Mouse (Mus musculus): ENCODE results near the gene Birc6. TPM values are rescaled to one million over a fixed set of nuclear protein-coding genes. Genes with fewer than 3 reads are reported as not detected.
"Not testable (repeated sequence)": the region's sequence is repeated elsewhere in the genome, so short reads cannot be mapped to it uniquely, and the experiment has no call there.

Birc6 gene
- polyA plus RNA-seq, 1 experiment = 120 TPM

DNA sequence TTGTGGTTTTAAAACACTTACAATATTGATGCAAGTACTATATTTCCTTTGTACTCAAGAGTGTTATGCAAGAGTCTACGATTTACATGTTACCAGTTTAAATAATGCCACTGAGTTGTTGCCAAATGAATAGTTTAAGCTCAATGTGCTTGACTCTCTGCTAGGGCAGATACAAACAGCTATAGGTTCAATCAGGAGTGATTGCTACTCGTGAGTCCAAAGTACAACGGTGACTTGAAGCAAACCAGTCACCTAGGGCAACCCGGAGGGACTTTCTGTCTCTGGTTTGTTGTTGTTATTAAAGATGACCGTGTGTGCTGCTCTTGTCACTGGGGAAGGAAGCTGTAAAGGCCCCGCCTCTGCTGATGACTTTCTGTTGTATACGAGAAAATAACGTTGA lies 150.0 kb downstream of the Birc6 start:
- no peaks in the 10 kb centered on the region for H3K27me3 ChIP-seq (ENCODE audit: control insufficient read depth, insufficient read depth, low read length)
- no peak for DNase-seq
- H3K4me3 ChIP-seq (replicated peaks; ENCODE audit: insufficient read depth, low read depth, low read length) = no peak overlapping the region
- no peaks in the 10 kb centered on the region for H3K4me1 ChIP-seq (ENCODE audit: control insufficient read depth, insufficient read depth, low read length)
- H3K27ac ChIP-seq (ENCODE audit: insufficient read depth, low read length) = no peak overlapping the region
- TF ChIP-seq CTCF (IDR thresholded peaks at IDR 0.05; ENCODE audit: borderline replicate concordance, insufficient read depth, low read depth, low read length) (no peak), POLR2A (IDR thresholded peaks at IDR 0.05; ENCODE audit: borderline replicate concordance, insufficient read depth, low read length) (no peak)
- 93% methylated on average over 8 of the region's 8 CpGs for WGBS

DNA sequence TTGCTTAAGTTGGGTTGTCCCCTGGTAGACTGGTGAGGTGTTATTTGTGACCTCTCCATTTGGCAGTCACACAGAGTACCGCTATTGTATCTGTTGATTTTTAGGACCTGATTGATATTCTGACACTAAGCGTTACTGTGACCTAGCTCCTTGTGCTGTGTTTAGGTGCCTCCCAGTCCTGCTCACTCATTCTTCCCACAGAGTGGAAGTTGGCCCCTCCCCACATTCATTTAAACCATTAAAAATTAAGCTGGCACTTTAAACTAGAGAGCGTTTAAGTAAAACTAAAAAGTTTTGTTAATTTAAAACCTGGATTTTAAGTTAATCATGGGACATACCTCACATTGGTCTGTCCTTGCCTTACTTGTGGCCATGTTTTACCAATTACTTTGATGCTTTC lies 156.8 kb downstream of the Birc6 start:
- Histone ChIP-seq H3K27me3 (ENCODE audit: control insufficient read depth, insufficient read depth, low read length) (no peaks in the 10 kb centered on the region), H3K4me3 (replicated peaks; ENCODE audit: insufficient read depth, low read depth, low read length) (no peak overlapping the region), H3K27ac (ENCODE audit: insufficient read depth, low read length) (no peak overlapping the region), H3K4me1 (ENCODE audit: control insufficient read depth, insufficient read depth, low read length) (no peaks in the 10 kb centered on the region)
- DNase-seq = no peak
- TF ChIP-seq CTCF (IDR thresholded peaks at IDR 0.05; ENCODE audit: borderline replicate concordance, insufficient read depth, low read depth, low read length) = no peak
- no peak for TF ChIP-seq POLR2A (IDR thresholded peaks at IDR 0.05; ENCODE audit: borderline replicate concordance, insufficient read depth, low read length)
- WGBS = 95% methylated on average over 3 of the region's 3 CpGs

DNA sequence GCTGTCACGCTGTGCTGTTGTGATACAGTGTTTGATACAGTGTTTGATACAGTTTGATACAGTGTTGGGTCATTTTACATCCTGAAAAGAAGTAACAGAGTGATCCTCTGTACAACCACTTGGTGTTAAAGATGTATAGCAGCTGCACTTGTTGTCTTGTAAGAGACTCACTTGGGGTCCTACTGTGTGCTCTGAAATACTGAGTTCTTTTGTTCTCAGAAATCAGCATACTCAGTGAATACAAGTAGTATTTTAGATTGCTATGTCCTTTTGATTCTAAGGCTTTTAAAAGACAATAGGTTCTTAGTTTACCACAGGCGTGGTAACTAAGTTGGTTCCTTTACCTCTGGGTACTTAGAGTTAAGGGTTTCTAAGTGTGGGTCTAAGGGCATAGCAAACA lies 160.5 kb downstream of the Birc6 start:
- no peaks in the 10 kb centered on the region for H3K4me1 ChIP-seq (ENCODE audit: control insufficient read depth, insufficient read depth, low read length)
- TF ChIP-seq POLR2A (IDR thresholded peaks at IDR 0.05; ENCODE audit: borderline replicate concordance, insufficient read depth, low read length) (no peak), CTCF (IDR thresholded peaks at IDR 0.05; ENCODE audit: borderline replicate concordance, insufficient read depth, low read depth, low read length) (no peak)
- no peak overlapping the region for H3K27ac ChIP-seq (ENCODE audit: insufficient read depth, low read length)
- no peak for DNase-seq
- 93% methylated on average over 2 of the region's 2 CpGs for WGBS
- H3K4me3 ChIP-seq (replicated peaks; ENCODE audit: insufficient read depth, low read depth, low read length) = no peak overlapping the region
- H3K27me3 ChIP-seq (ENCODE audit: control insufficient read depth, insufficient read depth, low read length) = no peaks in the 10 kb centered on the region

DNA sequence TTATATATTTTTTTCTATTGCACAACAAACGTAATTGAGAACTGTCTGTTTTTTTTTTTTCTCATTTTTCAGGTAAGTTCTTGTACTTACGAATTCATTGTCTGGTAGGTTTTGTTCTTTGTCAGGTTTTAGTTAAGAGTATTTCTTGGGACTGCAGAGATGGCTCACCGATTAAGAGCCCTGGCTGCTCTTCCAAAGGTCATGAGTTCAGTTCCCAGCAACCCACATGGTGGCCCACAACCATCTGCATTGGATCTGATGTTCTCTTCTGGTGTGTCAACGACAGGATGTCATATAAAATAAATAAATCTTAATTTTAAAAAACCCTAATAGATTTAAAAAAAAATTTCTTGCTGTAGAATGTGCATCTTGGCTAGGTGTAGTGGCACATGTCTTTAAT lies 161.3 kb downstream of the Birc6 start:
- no peaks in the 10 kb centered on the region for H3K27me3 ChIP-seq (ENCODE audit: control insufficient read depth, insufficient read depth, low read length)
- no peaks in the 10 kb centered on the region for H3K4me1 ChIP-seq (ENCODE audit: control insufficient read depth, insufficient read depth, low read length)
- TF ChIP-seq POLR2A (IDR thresholded peaks at IDR 0.05; ENCODE audit: borderline replicate concordance, insufficient read depth, low read length) (no peak), CTCF (IDR thresholded peaks at IDR 0.05; ENCODE audit: borderline replicate concordance, insufficient read depth, low read depth, low read length) (no peak)
- no peak overlapping the region for H3K27ac ChIP-seq (ENCODE audit: insufficient read depth, low read length)
- no peak for DNase-seq
- H3K4me3 ChIP-seq (replicated peaks; ENCODE audit: insufficient read depth, low read depth, low read length) = no peak overlapping the region
- 94% methylated on average over 4 of the region's 4 CpGs for WGBS

DNA sequence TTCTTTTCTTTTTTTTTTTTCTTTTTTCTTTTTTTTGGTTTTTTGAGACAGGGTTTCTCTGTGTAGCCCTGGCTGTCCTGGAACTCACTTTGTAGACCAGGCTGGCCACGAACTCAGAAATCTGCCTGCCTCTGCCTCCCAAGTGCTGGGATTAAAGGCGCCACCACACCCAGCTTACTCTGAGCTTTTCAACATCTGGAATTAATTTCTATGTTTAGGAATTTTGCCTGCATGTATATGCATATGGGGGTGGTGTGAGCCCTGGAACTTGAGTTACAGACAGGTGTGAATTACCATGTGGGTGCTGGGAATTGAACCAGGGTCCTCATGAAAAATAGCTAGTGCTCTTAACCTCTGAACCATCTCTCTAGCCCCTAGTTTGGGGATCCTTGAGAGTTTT lies 173.6 kb downstream of the Birc6 start:
- 96% methylated on average over 2 of the region's 2 CpGs for WGBS
- not testable (repeated sequence) for H3K27ac ChIP-seq (ENCODE audit: insufficient read depth, low read length); H3K4me1 ChIP-seq (ENCODE audit: control insufficient read depth, insufficient read depth, low read length); H3K27me3 ChIP-seq (ENCODE audit: control insufficient read depth, insufficient read depth, low read length); H3K4me3 ChIP-seq (replicated peaks; ENCODE audit: insufficient read depth, low read depth, low read length); DNase-seq

DNA sequence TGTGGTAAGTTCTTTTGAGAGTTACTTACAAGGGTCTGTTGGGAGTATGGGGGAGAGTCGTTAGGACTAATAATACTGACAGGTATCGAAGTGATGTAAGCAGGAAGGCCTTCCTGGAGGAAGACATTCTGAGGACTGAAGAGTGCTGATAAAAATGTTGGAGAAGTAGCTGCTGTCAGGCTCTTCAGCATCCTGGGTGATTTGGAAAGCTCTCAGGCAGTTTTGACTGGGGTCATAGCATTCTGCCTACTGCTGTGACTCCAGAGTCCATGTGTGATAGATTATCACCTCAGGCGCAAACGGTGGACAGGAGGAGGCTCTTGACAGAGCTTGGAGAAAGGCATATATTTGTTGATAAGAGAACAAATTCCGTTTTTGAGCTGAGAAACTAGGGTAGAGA lies 177.4 kb downstream of the Birc6 start:
- H3K4me3 ChIP-seq (replicated peaks; ENCODE audit: insufficient read depth, low read depth, low read length) = no peak overlapping the region
- DNase-seq = no peak
- TF ChIP-seq CTCF (IDR thresholded peaks at IDR 0.05; ENCODE audit: borderline replicate concordance, insufficient read depth, low read depth, low read length) (no peak), POLR2A (IDR thresholded peaks at IDR 0.05; ENCODE audit: borderline replicate concordance, insufficient read depth, low read length) (no peak)
- no peaks in the 10 kb centered on the region for H3K27me3 ChIP-seq (ENCODE audit: control insufficient read depth, insufficient read depth, low read length)
- WGBS = 86% methylated on average over 5 of the region's 5 CpGs
- H3K27ac ChIP-seq (ENCODE audit: insufficient read depth, low read length) = no peak overlapping the region
- no peaks in the 10 kb centered on the region for H3K4me1 ChIP-seq (ENCODE audit: control insufficient read depth, insufficient read depth, low read length)

DNA sequence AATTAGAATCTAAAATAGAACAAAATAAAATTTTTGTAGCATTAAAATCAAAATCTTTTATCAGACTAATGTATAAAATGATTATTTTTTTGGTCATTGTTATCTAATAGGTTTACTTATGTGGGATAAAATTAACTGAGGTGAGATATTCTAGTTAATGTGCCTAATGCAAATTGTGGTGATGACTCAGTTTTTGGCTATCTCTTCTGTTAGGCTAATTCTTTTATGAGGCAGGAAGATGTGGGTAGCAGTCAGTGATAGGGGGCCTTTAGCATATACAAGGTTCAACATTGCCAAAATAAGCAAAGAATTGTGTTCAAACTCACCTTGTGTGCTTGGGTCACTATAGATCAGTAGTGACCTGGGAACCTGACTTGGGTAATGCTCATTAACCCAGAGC lies 178.5 kb downstream of the Birc6 start:
- Histone ChIP-seq H3K4me3 (replicated peaks; ENCODE audit: insufficient read depth, low read depth, low read length) (no peak overlapping the region), H3K27me3 (ENCODE audit: control insufficient read depth, insufficient read depth, low read length) (no peaks in the 10 kb centered on the region), H3K4me1 (ENCODE audit: control insufficient read depth, insufficient read depth, low read length) (no peaks in the 10 kb centered on the region), H3K27ac (ENCODE audit: insufficient read depth, low read length) (no peak overlapping the region)
- no peak for DNase-seq
- TF ChIP-seq CTCF (IDR thresholded peaks at IDR 0.05; ENCODE audit: borderline replicate concordance, insufficient read depth, low read depth, low read length) = no peak

DNA sequence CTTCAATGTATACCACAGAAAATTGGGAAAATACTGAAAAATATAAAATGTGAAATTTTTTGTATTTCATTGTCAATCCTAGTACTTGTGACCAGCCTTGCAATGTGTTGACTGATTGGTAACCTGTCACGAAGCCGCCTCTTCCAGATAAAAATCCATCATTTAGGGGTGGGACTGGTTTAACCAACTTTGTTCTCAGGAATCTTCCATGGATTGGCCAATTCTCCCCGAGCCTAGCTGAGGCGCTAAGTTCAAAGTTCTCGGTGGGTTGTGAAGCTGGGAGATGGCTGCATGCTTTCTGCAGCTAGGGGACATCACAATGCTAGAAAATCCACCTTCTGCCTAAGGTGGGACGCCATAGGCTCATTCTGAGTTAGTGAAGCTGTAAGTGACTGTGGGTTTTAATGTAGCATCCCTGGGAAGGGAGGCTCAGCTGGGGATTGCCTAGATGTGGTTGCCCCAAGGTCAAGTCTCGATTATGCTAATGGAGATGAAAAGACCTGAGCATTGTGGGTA lies 179.6 kb downstream of the Birc6 start:
- Histone ChIP-seq H3K27ac (ENCODE audit: insufficient read depth, low read length) (no peak overlapping the region), H3K4me1 (ENCODE audit: control insufficient read depth, insufficient read depth, low read length) (no peaks in the 10 kb centered on the region), H3K27me3 (ENCODE audit: control insufficient read depth, insufficient read depth, low read length) (no peaks in the 10 kb centered on the region), H3K4me3 (replicated peaks; ENCODE audit: insufficient read depth, low read depth, low read length) (no peak overlapping the region)
- TF ChIP-seq CTCF (IDR thresholded peaks at IDR 0.05; ENCODE audit: borderline replicate concordance, insufficient read depth, low read depth, low read length) = no peak
- WGBS = 85% methylated on average over 7 of the region's 7 CpGs
- DNase-seq = no peak

DNA sequence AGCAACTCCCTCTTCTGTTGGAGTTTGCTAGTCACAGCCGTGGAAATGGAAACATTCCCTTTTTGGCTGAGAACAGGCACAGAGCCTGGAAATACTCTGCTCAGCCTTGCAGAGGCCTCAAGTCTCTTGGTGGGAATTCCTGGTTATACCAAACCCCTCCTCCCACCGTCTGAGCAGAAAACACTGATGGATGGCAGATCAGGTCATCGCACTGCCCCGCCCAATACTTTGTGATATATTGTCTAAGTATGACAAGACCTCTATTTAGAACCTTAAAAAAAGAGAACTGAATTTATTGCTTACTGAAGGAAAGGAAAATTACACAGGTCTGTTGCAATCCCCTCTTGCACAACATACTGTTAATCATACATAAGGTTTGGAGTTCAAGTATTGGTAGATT lies 182.6 kb downstream of the Birc6 start:
- DNase-seq = no peak
- Histone ChIP-seq H3K27me3 (ENCODE audit: control insufficient read depth, insufficient read depth, low read length) (no peaks in the 10 kb centered on the region), H3K4me1 (ENCODE audit: control insufficient read depth, insufficient read depth, low read length) (no peaks in the 10 kb centered on the region), H3K4me3 (replicated peaks; ENCODE audit: insufficient read depth, low read depth, low read length) (no peak overlapping the region), H3K27ac (ENCODE audit: insufficient read depth, low read length) (no peak overlapping the region)
- TF ChIP-seq POLR2A (IDR thresholded peaks at IDR 0.05; ENCODE audit: borderline replicate concordance, insufficient read depth, low read length) (no peak), CTCF (IDR thresholded peaks at IDR 0.05; ENCODE audit: borderline replicate concordance, insufficient read depth, low read depth, low read length) (no peak)
- WGBS = 81% methylated on average over 4 of the region's 4 CpGs
